Mouse (Mus musculus) MEL (cell line): ENCODE measurements at regions not wholly inside any gene's neighbourhood (a gene's known extent, or its start where the extent isn't known, plus 50 kb on each side); places are given as distances from the start of the nearest gene placed in this dataset.

ENCODE experiments used
- CHD2 ChIP-seq: IDR thresholded peaks from 2 replicates; pipeline ENCODE4 v1.6.1; 2011; ENCODE audit warnings: low read length, improper control_type of control experiment
- POLR2A ChIP-seq, 2 experiments: IDR thresholded peaks; 2 replicates each; pipeline ENCODE4 v1.6.1; 2011 to 2012; ENCODE audit warnings: low read length in 2 of 2, mild to moderate bottlenecking in 2 of 2, control low read depth in 1 of 2, improper control_type of control experiment in 1 of 2, low read depth in 1 of 2, moderate library complexity in 1 of 2; ENCODE audit not compliant: control insufficient read depth in 1 of 2, insufficient read depth in 1 of 2, poor library complexity in 1 of 2

DNA sequence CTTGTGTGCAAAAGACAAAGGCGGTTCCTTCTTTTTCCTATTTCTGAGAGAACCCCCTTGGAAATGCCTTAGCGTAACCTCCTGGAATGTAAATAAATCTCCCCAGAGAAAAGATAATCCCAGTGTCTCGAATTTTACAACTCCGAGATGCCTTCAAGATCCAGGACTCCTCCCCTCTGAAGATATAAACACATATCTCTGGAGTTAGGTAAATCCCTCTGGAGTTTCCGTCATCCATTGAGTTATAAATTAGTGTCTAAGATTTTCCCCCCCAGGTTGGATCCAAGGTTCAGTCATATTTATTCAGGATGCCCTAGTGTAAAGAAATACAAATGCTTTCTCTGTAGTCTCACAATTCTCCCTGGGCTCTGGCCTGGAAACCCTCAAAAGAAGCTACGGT lies 200.3 kb downstream of the Rchy1 start:
- TF ChIP-seq CHD2 (no peak), POLR2A (IDR thresholded peaks at IDR 0.05; ENCODE audit: control insufficient read depth in 1 of 2, insufficient read depth in 1 of 2, low read depth in 1 of 2, low read length in 2 of 2, poor library complexity in 1 of 2) (no peak)
